Mouse (Mus musculus) layer of hippocampus, adult 11-12 months (tissue): ENCODE measurements around the gene Ptprg.

Source experiments
- DNase-seq: peaks from one replicate; pipeline ENCODE4 v3.0.0; 2022; ENCODE audit warnings: low spot score

Gene Ptprg

DNA sequence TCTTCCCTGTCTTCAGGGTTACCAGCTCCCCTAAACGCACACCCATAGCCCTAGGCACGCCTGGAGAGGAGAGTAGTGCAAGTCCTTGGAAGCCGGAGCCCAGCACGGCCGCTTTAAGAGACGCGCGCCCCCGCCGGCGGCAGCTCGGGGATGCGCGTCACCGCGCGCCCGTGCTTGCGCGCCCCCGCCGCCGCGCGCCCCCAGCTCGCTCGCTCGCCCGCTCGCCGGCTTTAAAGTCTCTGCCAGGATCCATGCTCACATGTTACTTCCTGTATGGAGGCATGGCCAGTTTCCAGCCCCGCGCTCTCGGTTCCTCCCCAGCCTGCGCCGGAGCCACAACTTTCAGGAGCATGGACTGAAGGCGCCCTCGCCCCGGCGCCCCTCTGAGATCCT lies at the start of gene Ptprg:
Gene Ptprg (plus strand): TSS at position 260 of the 393 bp plus-strand sequence.
- peak; percentile 81 for DNase-seq

DNA sequence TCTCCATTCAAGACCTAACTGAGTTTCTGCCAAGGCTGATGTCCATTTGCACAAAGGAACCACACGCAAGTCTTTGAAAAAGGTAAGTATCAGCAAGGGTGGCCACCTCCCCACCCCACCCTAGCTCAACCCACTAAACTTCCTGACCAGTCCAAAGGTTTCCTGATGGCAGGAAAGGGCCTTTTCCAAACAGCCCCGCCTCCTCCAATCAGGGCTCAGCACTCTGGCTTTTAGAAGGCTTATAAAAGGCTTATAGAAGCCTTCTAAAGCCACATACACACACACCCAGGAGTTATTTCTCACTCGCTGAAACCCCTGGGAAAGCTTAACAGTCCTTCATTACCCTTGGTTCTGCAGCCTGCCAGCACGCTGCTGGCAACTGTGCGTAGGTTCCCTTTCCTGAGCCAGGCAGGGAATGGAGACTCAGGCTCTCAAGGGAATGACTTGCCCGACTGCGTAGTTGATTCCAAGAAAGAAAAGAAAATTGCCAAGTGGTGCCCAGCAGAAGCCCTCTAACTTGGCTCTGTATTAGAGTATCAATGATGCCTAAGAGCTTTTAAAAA lies 49.4 kb upstream of the Ptprg start:
- no peak for DNase-seq

GRCm38 (mm10) chr14:11510173-11510572 lies 43.2 kb upstream of the Ptprg start:
- DNase-seq, result no peak

- DNase-seq, result no peak
Observed at GRCm38 (mm10) chr14:11519171-11519570, 34.2 kb upstream of the Ptprg start.

DNA sequence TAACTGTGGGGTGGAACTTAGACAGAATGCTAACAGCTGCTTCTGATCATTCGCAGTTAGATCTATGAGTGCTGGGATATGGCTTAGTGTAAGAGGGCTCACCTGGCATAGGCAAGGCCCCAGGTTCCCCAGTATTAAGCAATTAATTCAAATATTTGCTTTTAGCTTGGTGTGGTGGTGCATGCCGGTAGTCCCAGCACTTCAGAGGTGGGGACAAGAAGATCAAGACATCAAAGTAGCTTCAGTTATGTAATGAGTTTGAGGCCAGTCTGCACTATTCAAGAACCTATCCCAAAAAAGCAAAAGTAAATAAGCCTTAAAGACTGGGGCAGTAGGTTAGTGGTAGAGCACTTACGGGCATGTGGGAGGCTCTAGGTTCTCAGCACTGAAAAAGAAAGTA lies 30.3 kb upstream of the Ptprg start:
- no peak for DNase-seq

GRCm38 (mm10) chr14:11529591-11529990 lies 23.7 kb upstream of the Ptprg start:
- DNase-seq, result no peak

DNA sequence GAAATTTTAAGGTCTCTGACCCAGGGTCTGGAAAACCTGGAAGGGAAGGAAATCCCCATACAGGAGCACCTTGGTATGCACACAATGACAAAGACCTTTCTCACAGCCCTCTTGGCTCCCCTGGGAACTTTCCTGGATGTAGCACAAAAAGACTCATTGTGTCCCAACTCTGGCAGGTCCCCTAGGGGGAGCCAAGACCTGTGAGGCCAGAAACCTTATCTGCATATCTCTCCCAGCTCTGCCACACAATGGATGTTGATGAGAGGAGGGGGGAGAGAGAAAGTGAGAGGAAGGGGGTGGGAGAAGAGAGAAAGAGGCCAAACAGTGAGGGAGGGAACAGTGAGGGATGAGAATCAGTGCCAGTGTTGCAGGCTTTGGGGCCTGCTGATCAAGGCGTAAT lies 18.9 kb upstream of the Ptprg start:
- no peak for DNase-seq

- DNase-seq, result no peak
Observed at GRCm38 (mm10) chr14:11536121-11536520, 17.2 kb upstream of the Ptprg start.

- DNase-seq, result no peak
Observed at GRCm38 (mm10) chr14:11551892-11552291, 1.4 kb upstream of the Ptprg start.

GRCm38 (mm10) chr14:11552521-11553272 lies 635 bp upstream of the Ptprg start:
- DNase-seq, result peak; percentile 15

DNA sequence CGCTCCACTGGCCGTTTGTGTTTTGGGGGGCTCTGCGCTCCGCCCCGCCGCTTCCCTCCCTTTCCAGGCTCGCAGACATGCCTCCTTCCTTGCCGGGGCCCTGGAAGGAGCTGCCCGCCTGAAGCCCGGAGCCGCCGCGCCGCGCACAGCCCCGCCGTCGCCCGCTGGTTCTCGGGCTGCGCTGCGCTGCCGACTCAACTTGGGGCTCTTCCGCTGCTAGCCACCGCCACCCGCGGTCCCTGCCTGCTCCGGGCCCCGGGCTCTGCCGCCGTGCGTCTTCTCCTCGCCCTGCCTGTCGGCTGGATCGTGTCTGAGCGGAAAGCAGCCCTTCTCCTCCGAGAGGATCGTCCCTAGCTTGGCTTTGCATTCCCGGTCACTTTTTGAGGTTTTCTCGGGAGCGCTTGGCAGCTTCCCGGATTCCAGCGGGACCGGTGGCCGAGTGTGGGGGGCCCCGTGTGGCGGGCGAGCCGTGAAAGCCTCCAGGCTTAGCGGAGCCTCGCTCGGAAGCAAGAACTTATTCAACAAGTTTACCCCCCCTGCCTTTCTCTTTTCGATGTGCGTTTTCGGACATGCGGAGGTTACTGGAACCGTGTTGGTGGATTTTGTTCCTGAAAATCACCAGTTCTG lies 460 bp downstream of the Ptprg start:
- DNase-seq, result peak; percentile 29

DNA sequence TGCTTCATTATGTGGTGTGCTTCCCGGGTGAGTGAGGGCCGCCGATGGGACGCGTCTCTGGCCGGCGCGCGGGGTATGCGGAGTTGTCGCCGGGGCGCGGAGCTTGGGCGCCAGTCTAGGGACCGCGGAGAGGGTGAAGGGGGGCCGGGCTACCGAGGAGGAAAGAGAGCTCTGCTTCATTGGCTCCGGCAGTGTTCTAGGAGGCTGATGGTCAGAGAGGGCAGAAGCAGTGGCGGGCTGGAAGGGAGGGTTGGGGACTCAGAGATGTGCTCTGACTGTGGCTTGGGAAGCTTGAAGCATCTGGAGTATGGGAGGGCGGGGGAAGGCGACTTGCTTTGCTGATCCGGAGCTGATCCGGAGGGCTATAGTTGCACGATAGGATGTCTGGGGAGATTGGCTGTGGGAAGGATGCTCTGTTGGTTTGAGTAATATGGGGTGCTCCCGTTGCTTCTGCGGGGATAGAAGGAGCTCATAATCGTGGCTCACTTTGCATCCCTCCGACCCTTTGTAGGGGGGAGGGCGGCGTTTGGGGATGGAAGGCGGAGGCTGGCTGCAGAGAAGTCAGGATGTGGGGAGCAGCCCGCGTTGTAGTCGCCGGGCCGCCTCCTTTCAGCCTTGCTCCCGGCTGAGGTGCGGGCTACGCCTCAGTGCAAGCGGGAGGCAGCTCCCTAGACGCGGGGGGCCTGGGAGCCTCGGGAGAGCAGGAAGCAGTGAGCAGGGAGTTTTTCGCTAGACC lies 1.1 kb downstream of the Ptprg start:
- DNase-seq, result peak; percentile 42

GRCm38 (mm10) chr14:11555061-11555501 lies 1.7 kb downstream of the Ptprg start:
- peak; percentile 14 for DNase-seq

DNA sequence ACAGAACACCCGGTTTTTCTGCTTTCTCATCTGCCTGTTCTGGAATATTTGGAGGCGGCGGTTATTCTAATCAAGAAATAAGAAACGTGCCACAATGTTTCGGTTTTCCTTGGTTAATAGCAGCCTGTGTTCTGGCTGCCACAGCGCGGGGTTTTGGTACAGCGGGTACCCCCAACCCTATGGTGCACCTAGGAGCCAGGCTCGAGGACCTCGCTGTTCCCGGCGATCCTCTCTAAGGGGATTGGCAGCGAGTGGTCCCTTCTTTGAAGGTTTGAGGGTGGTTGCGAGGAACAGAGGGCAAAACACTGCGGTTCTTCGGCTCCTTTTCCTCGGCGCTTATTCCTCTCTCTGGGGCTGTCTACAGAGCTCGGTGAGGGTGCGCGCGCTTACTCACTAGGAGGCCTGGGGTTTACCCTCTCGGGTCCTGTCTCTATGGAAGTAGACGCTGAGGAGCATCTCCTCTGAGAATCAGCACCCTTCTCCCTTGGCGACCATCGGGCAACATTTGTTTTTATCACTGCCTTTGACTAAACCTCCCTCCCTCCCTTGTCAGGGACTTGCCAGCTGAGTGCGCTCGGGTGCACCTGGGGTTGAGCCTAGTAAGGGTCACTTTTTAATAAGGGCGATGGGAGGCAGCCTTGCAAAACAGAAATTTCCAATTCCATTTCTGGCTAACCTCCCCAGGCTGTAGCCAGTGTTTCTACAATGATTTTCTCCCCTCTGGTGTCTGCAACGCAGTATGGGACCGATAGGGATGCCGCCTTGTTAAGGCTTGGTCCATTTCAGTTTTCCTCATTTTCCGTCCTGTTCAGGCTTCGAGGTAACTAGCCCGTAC lies 2.4 kb downstream of the Ptprg start:
- peak; percentile 27 for DNase-seq

DNA sequence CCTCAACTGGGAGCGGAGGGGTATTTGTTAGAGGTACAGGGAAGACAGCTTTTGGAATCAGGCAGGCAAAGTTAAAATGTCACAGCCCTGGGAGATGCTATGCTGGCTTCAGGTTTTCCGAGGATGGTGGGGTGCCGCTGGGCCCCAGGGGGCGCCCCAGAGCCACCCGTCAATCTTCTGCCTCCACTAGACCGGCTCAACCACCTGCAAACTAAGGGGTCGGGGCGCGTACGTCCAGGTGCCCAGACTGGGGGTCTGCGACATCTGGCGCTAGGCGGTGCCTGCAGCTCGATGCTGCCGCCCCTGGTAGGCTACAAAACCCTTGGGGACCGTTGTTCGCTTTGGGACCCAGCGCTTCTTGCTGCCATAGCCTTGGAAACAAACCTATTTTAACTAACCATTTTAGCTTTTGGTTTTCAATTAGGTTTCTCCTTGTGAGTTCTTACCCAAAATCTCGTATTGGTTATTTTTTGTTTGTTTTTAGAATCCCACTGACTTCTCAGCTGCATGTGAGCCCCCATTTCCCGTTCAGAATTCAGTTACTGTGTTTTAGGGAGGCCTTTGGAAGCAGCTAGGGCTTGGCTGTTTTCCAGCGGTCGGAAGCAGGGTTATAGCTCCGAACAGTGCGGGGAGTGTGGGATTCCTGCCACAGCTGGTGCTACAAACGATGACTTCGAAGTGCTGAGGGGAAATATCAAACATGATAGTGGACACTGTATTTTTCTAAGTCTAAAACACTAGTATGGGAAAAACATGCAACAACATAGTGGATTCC lies 3.2 kb downstream of the Ptprg start:
- peak; percentile 76 for DNase-seq

- no peak for DNase-seq
Observed at GRCm38 (mm10) chr14:11558496-11558895, 5.2 kb downstream of the Ptprg start.

GRCm38 (mm10) chr14:11560641-11561232 lies 7.4 kb downstream of the Ptprg start:
- DNase-seq, result no peak

GRCm38 (mm10) chr14:11561397-11561796 lies 8.1 kb downstream of the Ptprg start:
- DNase-seq, result no peak

GRCm38 (mm10) chr14:11562870-11563269 lies 9.5 kb downstream of the Ptprg start:
- DNase-seq, result no peak

DNA sequence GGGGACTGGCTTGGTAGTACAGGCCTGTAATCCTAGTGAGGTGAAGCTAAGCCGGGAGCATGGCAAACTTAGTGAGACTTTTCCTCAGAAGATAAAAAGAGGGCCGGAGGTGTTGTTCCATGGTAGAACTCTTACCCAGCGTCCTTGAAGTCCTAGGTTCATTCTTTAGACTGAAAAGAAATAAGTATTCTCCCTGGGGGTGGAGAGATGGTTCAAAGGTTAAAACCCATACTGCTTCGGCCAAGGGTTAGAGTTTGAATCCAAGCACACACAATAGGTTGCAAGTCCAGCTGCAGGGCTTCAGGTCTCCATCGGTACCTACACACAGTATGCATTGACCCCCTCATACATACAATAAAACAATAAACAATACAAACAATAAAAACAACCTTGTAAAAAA lies 10.3 kb downstream of the Ptprg start:
- DNase-seq, result no peak

DNA sequence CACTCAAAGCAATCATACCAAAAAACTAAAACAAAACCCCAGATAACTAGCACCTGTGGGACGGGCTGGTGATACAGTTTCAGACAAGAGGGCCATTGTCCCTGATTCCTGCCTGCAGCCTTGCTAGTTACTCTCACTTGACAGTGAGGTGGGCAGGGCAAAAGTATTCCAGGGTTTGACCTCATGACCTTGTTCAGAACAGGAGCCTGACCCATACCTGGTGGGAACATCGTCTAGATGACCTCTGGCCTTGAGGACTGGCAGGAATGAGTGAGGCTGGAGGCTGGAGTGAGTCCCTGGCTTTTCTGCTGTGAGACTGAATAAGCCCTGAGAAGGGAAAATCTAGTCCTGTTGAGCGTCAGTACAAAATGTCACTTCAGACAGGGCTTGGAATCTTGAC lies 11.1 kb downstream of the Ptprg start:
- DNase-seq, result no peak
